8 mouse cellular contexts compared by ENCODE assay signal in the genomic region with DNA sequence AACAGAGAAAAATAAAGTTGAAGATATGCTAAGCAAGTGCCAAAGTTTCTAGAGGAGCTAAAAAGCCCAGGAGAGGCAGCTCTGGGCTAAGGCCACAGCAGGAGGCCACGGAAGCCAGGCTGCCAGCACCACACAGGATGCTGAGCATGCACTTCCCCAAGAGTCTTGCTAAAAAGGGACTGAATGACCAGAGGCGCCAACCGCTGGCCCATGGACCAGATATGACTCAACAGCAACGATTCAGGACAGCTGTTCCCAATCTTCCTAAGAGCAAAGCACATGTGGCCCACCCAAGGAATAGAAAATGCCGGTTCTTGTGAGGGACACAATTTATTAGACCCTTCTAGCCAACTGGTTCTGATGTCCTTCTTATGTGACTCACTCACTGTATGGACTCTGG. TPM values are rescaled to one million over a fixed set of nuclear protein-coding genes. Genes with fewer than 3 reads are reported as not detected.
DNase-seq lines count a peak whose midpoint lies in the region; ATAC-seq and TF ChIP-seq lines count a peak whose summit lies in the region.
"Had no signal": no experiment of that assay in that cellular context is flagged by ENCODE, and none has a peak within 500 bp of the region (broad histone marks: within the 10 kb centered on the region; RNA-seq: fewer than 3 reads in every experiment).

No protein-coding gene starts in this region.

- WGBS in limb, embryonic 13.5 days, result 18% methylated on average over 5 of the region's 5 CpGs

- ATAC-seq in limb, embryonic 13.5 days (ENCODE audit: low FRiP score, low read depth), result no peak

- no peaks in the 10 kb centered on the region for H3K9me3 ChIP-seq in limb, embryonic 13.5 days
- H3K9me3 ChIP-seq: limb, embryonic 12.5 days had no signal

- no peak overlapping the region for H3K4me3 ChIP-seq in C2C12 (ENCODE audit: insufficient read depth, poor library complexity, severe bottlenecking)
- no peak overlapping the region for H3K4me3 ChIP-seq in limb, embryonic 13.5 days
- H3K4me3 ChIP-seq: limb, embryonic 12.5 days had no signal

- H3K4me2 ChIP-seq in limb, embryonic 13.5 days (replicated peaks), result no peak overlapping the region
- H3K4me2 ChIP-seq: limb, embryonic 12.5 days had no signal

- no peaks in the 10 kb centered on the region for H3K27me3 ChIP-seq in C2C12 (ENCODE audit: control insufficient read depth, insufficient read depth, insufficient read length)
- H3K27me3 ChIP-seq in limb, embryonic 13.5 days, result no peaks in the 10 kb centered on the region
- H3K27me3 ChIP-seq: limb, embryonic 12.5 days had no signal

- no peaks in the 10 kb centered on the region for H3K79me3 ChIP-seq in C2C12 (ENCODE audit: low read depth)

- H3K27ac ChIP-seq in limb, embryonic 13.5 days, result 0 out of 2 replicates have a peak overlapping the region, but pooled peaks have one; percentile 6

- DNase-seq in brain, embryonic 14.5 days (ENCODE audit: low read depth), result peak; percentile 26
- peak; percentile 50 for DNase-seq in heart, adult 8-10 months (ENCODE audit: low spot score)
- no peak for DNase-seq in layer of hippocampus, postnatal 36 days
- DNase-seq in frontal cortex, postnatal 14 days (ENCODE audit: low spot score in 2 of 2), result no peak
- DNase-seq in cerebellum, adult 9-11 months, result no peak

- no peak for TF ChIP-seq CTCF in C2C12 (IDR thresholded peaks at IDR 0.05; ENCODE audit: control insufficient read depth, insufficient read depth, insufficient read length)
- no peak for TF ChIP-seq CTCF in brain, embryonic 14.5 days (IDR thresholded peaks at IDR 0.05; ENCODE audit: borderline replicate concordance, extremely low read depth, insufficient read depth, insufficient read length)

- H3K79me2 ChIP-seq in C2C12 (ENCODE audit: control insufficient read depth, insufficient read depth), result no peaks in the 10 kb centered on the region

- peaks cover 41% of the 10 kb centered on the region for H3K4me1 ChIP-seq in limb, embryonic 13.5 days

- TF ChIP-seq POLR2A in brain, embryonic 14.5 days (IDR thresholded peaks at IDR 0.05; ENCODE audit: borderline replicate concordance, extremely low read depth, insufficient read depth, insufficient read length, poor library complexity, severe bottlenecking), result no peak

- H3K36me3 ChIP-seq in C2C12 (ENCODE audit: control insufficient read depth, insufficient read depth), result no peaks in the 10 kb centered on the region
- 0 out of 2 replicates have a peak, but pooled peaks cover 5% of the 10 kb centered on the region for H3K36me3 ChIP-seq in limb, embryonic 13.5 days
- H3K36me3 ChIP-seq: limb, embryonic 12.5 days had no signal

- H3K9ac ChIP-seq in limb, embryonic 13.5 days, result no peak overlapping the region
- H3K9ac ChIP-seq: limb, embryonic 12.5 days had no signal

- no peak overlapping the region for H3ac ChIP-seq in C2C12 (ENCODE audit: control insufficient read depth, insufficient read length, low read depth)

TF ChIP-seq in C2C12, 6 proteins besides CTCF, POLR2A, EP300 and RAD21:
- no peak for TF ChIP-seq MAX (IDR thresholded peaks at IDR 0.05)
- TF ChIP-seq MYOD1 (IDR thresholded peaks at IDR 0.05; ENCODE audit: control insufficient read depth, insufficient read length, low read depth), result peak; percentile 47

RNA-seq across cellular contexts. Expression of gene Eefsec, which starts 57.4 kb away (rescaled TPM):
- 19.5 TPM for polyA plus RNA-seq in C2C12 (2012; fragmentation: generic; extraction: Trizol)
- 20.3 and 26.6 TPM in 2 replicates for polyA plus RNA-seq in brain, embryonic 14.5 days (2012; rRNA removed)
- total RNA-seq in heart, adult 8-10 months (2022), result 1 to 10 TPM; 6.5 to 8.4 (median 7.7) TPM
- polyA plus RNA-seq in limb, embryonic 13.5 days (2015; fragmentation: Nextera tagmentation; extraction: Ambion mirVana), result 42.3 and 47.1 TPM in 2 replicates
- total RNA-seq in layer of hippocampus, postnatal 36 days (2021), result 10 to 100 TPM; 23.6 to 24.1 TPM

Comparison
In these comparisons a context has a peak if more than half of its experiments do, and no peak if none do; other contexts are left out.
1. DNase-seq: peak in brain, embryonic 14.5 days (single experiment) and heart, adult 8-10 months (single experiment); none in layer of hippocampus, postnatal 36 days (0 of 2), frontal cortex, postnatal 14 days (0 of 2) and cerebellum, adult 9-11 months (single experiment).